Mouse (Mus musculus) kidney, embryonic 14.5 days (tissue): ENCODE data around the gene 2900026A02Rik. TPM values are rescaled to one million over a fixed set of nuclear protein-coding genes. Genes with fewer than 3 reads are reported as not detected.

ENCODE experiments used
- ATAC-seq: fragments of 200-750 bp; cut with Nextera tagmentation; 2 replicates; pipeline ENCODE4 v1.8.0; 2017; ENCODE audit warnings: moderate number of reproducible peaks, mild to moderate bottlenecking, moderate TSS enrichment, moderate library complexity; ENCODE audit not compliant: low FRiP score, low TSS enrichment
- H3K27ac ChIP-seq: fragments of 300-500 bp; sonication (generic); 2 replicates; pipeline ENCODE4 v1.5.1; 2014; ENCODE audit warnings: low read depth, mild to moderate bottlenecking, low read length, moderate library complexity, mixed read lengths
- H3K27me3 ChIP-seq: fragments of 300-500 bp; sonication (generic); 2 replicates; pipeline ENCODE4 v1.6.1; 2014; ENCODE audit warnings: mild to moderate bottlenecking, low read length; ENCODE audit not compliant: control insufficient read depth, insufficient read depth
- H3K36me3 ChIP-seq: fragments of 300-500 bp; sonication (generic); 2 replicates; pipeline ENCODE4 v1.6.1; 2014; ENCODE audit warnings: low read length, mixed read lengths; ENCODE audit not compliant: control insufficient read depth, insufficient read depth
- H3K4me1 ChIP-seq: fragments of 300-500 bp; sonication (generic); 2 replicates; pipeline ENCODE4 v1.6.1; 2014; ENCODE audit warnings: low read length, mixed read lengths; ENCODE audit not compliant: control insufficient read depth, insufficient read depth
- H3K4me2 ChIP-seq: fragments of 300-500 bp; sonication (generic); replicated peaks from 2 replicates; pipeline ENCODE4 v1.6.1; 2014; ENCODE audit warnings: low read depth, mild to moderate bottlenecking, low read length
- H3K4me3 ChIP-seq: fragments of 300-500 bp; sonication (generic); 2 replicates; pipeline ENCODE4 v1.5.1; 2014; ENCODE audit warnings: mild to moderate bottlenecking, low read length
- H3K9ac ChIP-seq: fragments of 300-500 bp; sonication (generic); 2 replicates; pipeline ENCODE4 v1.6.1; 2014; ENCODE audit warnings: low read depth, mild to moderate bottlenecking, low read length, moderate library complexity
- H3K9me3 ChIP-seq: fragments of 300-500 bp; sonication (generic); 2 replicates; pipeline ENCODE4 v1.6.1; 2016; ENCODE audit warnings: low read length; ENCODE audit not compliant: control insufficient read depth
- WGBS: fragments of 180-500 bp; shearing (Covaris S2); extraction: QIAGEN DNeasy Blood & Tissue Kit; methylation state at CpG from one replicate; pipeline ENCODE4 v1.1.7; 2014; 5-methylcytosine and 5-hydroxymethylcytosine counted together
- polyA plus RNA-seq: library from polyadenylated mRNA; unstranded; fragments of >200 nt; fragmentation: Nextera tagmentation; extraction: Ambion mirVana; gene quantifications from 2 replicates; pipeline ENCODE4 v1.2.1, GENCODE M21; 2014

2900026A02Rik gene
- polyA plus RNA-seq, 1 experiment from 2014 or later = 5.4 TPM

DNA sequence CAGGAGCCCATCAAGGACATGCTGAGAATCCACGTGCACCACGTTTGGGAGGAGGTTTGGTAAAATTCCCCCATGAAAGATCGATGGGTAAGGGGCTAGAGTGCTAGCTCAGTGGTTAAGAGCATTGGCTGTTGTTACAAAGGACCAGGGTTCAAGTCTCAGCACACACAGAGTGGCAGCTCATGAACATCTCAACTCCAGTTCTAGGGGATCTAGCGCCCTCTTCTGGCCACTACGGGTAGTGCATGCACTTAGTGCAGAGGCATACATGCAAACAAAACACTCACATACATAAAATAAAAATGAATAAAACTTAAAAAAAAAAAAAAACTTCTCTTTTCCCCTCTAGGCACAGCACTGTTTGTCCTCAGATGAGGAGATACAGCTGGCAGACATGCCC lies 142.3 kb downstream of the 2900026A02Rik start:
- Histone ChIP-seq H3K9me3 (no peaks in the 10 kb centered on the region), H3K4me3 (no peak overlapping the region), H3K27me3 (no peaks in the 10 kb centered on the region), H3K4me2 (no peak overlapping the region), H3K27ac (no peak overlapping the region), H3K36me3 (no peaks in the 10 kb centered on the region), H3K9ac (no peak overlapping the region), H3K4me1 (no peaks in the 10 kb centered on the region)
- ATAC-seq = no peak
- WGBS = 73% methylated on average over 5 of the region's 5 CpGs

DNA sequence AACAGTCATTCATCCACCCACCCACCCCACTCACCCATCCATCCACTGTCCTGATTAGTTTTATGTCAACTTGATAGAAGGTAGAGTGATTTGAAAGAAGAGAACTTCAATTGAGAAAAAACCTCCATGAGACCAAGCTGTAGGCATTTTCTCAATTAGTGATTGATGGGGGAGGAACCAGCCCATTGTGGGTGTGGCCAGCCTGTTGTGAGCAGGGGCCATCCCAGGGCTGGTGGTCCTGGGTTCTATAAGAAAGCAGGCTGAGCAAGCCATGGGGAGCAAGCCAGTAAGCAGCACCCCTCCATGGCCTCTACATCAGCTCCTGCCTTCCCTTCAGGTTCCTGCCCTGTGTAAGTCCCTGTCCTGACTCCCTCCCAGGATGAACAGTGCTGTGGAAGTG lies 151.0 kb downstream of the 2900026A02Rik start, which contains the start of gene Crybb2:
TSS of gene Crybb2 (minus strand) at position 101 of the 400 bp plus-strand sequence.
- H3K27ac ChIP-seq = no peak within 1 kb of the TSS
- H3K9ac ChIP-seq = no peak within 1 kb of the TSS
- H3K4me2 ChIP-seq = no peak within 1 kb of the TSS
- ATAC-seq = no peak
- H3K36me3 ChIP-seq = no peaks in the 10 kb centered on the region
- H3K27me3 ChIP-seq = no peaks in the 10 kb centered on the region
- H3K4me3 ChIP-seq = no peak within 1 kb of the TSS
- H3K4me1 ChIP-seq = no peaks in the 10 kb centered on the region
- no peaks in the 10 kb centered on the region for H3K9me3 ChIP-seq

DNA sequence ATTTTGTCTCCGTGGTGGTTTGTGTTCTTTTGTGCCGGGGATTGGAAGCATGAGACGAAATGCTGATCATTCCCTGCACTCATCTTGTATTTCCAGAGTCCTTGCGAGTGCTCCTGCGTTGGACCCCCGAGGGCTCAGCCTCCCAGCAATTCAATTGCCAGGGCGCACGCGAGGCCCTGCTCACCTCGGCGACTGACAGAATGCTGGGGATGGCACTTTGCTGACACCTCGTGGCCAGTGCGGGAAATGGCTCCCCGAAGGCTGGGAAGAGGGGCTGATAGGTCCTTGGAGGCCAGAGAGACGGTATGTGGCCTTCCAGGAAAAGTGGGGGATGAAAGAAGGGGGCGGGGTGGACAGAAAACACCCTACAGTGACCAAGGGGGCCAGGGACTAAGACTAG lies 166.7 kb downstream of the 2900026A02Rik start:
- no peaks in the 10 kb centered on the region for H3K9me3 ChIP-seq
- H3K4me2 ChIP-seq = no peak overlapping the region
- H3K4me3 ChIP-seq = no peak overlapping the region
- no peaks in the 10 kb centered on the region for H3K36me3 ChIP-seq
- peak; percentile 53 for ATAC-seq
- no peak overlapping the region for H3K27ac ChIP-seq
- no peak overlapping the region for H3K9ac ChIP-seq
- H3K27me3 ChIP-seq = no peaks in the 10 kb centered on the region; the same call in 1 of the 2 replicates
- no peaks in the 10 kb centered on the region for H3K4me1 ChIP-seq
- WGBS = 4% methylated on average over 16 of the region's 16 CpGs

DNA sequence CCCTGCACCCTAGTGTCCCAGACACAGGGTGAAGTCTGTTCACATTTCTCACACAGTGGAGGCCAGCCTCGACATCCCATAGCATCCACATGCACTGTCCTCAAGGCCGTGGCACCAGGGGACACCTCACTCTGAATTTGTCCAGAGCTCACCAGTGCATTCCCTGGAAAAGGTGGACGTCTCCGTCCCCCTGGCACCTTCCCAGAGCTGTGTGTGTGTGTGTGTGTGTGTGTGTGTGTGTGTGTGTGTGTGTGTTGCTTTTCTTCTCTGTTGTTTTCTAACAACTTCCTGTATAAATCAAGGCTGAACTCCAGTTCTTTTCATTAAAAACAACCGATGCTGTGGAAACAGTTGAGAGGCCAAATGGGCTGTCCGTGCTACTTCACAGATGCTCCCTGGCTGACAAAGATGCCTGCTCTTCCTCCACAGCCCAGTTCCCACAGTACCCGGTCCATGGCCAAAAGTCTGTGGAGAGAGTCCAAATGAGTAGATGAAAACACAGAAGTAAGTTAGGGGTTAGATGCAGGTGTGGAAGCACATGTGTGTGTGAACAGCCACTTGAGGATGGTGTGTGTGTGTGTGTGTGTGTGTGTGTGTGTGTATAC lies 170.4 kb downstream of the 2900026A02Rik start:
- H3K36me3 ChIP-seq = no peaks in the 10 kb centered on the region
- no peaks in the 10 kb centered on the region for H3K27me3 ChIP-seq
- no peaks in the 10 kb centered on the region for H3K4me1 ChIP-seq
- WGBS = 40% methylated on average over 7 of the region's 7 CpGs
- H3K27ac ChIP-seq = no peak overlapping the region
- no peak overlapping the region for H3K4me2 ChIP-seq
- ATAC-seq = no peak
- no peaks in the 10 kb centered on the region for H3K9me3 ChIP-seq
- no peak overlapping the region for H3K4me3 ChIP-seq
- no peak overlapping the region for H3K9ac ChIP-seq

DNA sequence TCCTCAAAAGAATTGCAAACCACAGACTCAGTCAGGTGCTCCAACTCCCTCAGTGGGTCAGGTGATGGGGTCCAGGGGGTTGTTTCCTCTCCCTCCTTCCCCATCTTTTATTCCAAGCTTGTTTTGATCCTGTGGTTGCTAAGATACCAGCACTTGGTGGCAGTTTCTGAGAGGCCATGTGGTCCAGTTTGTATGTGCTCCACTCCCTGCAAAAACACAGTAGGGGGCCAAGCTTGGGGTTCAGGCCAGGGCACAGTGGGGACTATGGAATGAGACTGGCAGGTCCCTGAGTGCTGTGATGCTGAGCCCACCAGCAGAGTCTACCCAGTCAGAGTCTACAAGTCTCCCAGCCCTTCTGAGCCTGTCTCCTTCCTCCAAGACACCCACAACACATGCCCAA lies 171.2 kb downstream of the 2900026A02Rik start:
- Histone ChIP-seq H3K27me3 (no peaks in the 10 kb centered on the region), H3K9ac (no peak overlapping the region), H3K36me3 (no peaks in the 10 kb centered on the region), H3K4me1 (no peaks in the 10 kb centered on the region), H3K27ac (no peak overlapping the region), H3K4me2 (no peak overlapping the region), H3K9me3 (no peaks in the 10 kb centered on the region), H3K4me3 (no peak overlapping the region)
- no peak for ATAC-seq

DNA sequence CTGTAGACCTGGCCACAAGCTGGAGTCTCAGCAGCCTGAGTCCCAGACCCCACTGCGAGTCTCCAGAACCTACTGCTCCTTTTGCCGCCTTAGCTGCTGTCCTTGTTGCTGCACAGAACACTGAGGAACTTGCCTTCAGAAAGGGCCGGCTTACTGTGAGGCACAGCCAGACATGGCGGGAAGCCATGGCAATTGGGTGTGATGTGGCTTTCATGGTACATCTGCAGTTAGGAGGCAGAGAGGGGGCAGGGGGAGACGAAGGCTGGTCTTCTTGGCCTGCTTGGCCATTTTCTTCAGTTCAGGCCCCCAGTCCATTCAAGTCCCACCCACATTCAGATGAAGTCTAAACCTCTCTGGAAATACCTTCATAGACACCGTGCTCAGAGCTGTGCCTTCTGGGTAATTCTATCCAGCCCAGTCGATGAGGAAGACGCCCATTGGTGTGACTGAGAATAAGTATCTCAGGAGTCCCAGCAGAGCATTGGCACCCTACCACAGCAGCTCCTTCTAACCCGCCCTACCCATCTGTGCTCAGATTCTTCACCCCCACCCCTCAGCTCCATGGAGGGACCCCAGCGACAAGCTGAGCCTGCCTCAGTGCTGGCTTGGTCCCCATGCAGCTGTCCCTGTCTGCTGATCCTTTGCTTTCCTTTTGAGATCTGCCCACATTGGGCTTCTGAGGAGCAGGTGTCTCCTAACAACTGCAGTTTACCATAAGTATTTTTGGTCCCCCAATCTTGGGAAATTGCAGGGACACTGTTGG lies 175.3 kb downstream of the 2900026A02Rik start:
- peaks cover 9% of the 10 kb centered on the region for H3K4me1 ChIP-seq
- no peak overlapping the region for H3K4me3 ChIP-seq
- 87% methylated on average over 10 of the region's 10 CpGs for WGBS
- H3K27ac ChIP-seq = no peak overlapping the region
- no peaks in the 10 kb centered on the region for H3K27me3 ChIP-seq
- no peak overlapping the region for H3K4me2 ChIP-seq
- ATAC-seq = no peak
- H3K36me3 ChIP-seq = no peaks in the 10 kb centered on the region
- no peaks in the 10 kb centered on the region for H3K9me3 ChIP-seq
- no peak overlapping the region for H3K9ac ChIP-seq

DNA sequence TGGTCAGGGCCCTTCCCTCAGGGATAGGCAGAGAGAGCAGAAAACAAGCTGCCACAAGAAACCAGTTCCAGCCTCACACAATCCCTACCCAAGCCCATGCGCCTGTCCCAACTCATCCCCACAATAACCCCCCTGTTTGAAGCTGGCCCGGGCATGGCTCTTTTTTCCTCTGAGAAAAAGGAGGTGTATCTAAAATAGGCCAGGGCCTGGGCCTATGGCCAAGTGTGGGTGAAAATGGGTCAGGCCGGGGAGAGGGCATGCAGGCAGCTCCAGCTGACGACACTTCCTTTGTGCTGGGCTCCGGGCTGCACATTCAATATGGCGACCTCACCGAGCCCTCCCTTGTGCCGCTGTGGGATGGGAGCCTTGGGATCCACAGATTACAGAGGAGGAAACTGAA lies 177.5 kb downstream of the 2900026A02Rik start:
- no peak for ATAC-seq
- no peak overlapping the region for H3K27ac ChIP-seq
- H3K36me3 ChIP-seq = no peaks in the 10 kb centered on the region
- H3K9me3 ChIP-seq = no peaks in the 10 kb centered on the region
- no peaks in the 10 kb centered on the region for H3K27me3 ChIP-seq
- WGBS = 81% methylated on average over 8 of the region's 8 CpGs
- no peak overlapping the region for H3K9ac ChIP-seq
- no peak overlapping the region for H3K4me2 ChIP-seq
- H3K4me1 ChIP-seq = peaks cover 13% of the 10 kb centered on the region
- no peak overlapping the region for H3K4me3 ChIP-seq

DNA sequence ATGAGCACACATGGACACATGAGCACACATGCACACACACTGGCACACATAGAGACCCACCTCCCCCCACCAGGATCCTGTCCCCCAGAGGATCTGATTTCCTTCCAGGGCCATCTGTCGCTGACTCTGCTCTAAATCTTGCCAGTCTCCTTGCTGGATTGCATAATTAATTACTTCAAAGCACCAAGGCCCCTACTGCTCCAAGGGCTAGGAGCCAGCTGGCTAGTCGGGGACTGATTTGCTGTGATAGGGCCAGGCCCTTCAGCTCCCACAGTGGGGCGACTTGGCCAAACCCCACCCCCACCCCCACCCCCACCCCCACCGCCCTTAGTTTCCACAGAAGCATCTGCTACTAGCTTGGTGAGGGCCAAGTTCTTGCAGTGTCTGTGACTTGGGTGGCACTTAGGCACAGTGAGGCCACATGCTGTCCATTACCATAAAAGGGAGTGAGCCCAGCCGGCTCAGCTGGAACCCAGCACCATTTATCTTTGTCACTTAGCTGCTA lies 179.4 kb downstream of the 2900026A02Rik start:
- H3K4me2 ChIP-seq = no peak overlapping the region
- H3K36me3 ChIP-seq = no peaks in the 10 kb centered on the region
- 4% methylated on average over 5 of the region's 5 CpGs for WGBS
- no peaks in the 10 kb centered on the region for H3K9me3 ChIP-seq
- ATAC-seq = peak; percentile 89
- no peak overlapping the region for H3K4me3 ChIP-seq
- no peaks in the 10 kb centered on the region for H3K27me3 ChIP-seq
- H3K9ac ChIP-seq = no peak overlapping the region
- peaks cover 13% of the 10 kb centered on the region for H3K4me1 ChIP-seq
- peak overlapping the region; percentile 14; the same call in 1 of the 2 replicates for H3K27ac ChIP-seq

DNA sequence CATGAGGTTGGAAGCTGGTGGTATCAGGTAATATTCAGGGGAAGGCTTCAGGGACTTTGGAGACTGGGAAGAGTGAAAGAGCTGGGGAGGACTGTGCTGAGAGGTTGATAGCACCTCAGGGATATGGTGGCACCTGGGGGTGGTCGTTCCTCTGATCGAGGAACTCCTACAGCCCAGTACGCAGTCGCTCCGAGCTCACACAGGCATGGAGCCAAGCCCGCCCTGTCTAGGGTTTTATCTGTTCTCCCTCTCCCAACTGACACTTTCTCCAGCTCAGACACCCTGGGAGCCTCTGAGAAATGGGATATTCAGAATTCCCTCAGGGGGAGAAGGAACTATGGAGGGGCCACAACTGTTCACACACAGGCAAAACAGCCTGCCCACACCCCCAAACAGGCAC lies 180.3 kb downstream of the 2900026A02Rik start:
- Histone ChIP-seq H3K4me3 (no peak overlapping the region), H3K9me3 (no peaks in the 10 kb centered on the region), H3K36me3 (no peaks in the 10 kb centered on the region), H3K4me1 (peaks cover 13% of the 10 kb centered on the region), H3K9ac (no peak overlapping the region), H3K4me2 (no peak overlapping the region), H3K27me3 (no peaks in the 10 kb centered on the region), H3K27ac (peak overlapping the region; percentile 14; the same call in 1 of the 2 replicates)
- no peak for ATAC-seq
- WGBS = 53% methylated on average over 6 of the region's 6 CpGs
